In the genomic region with DNA sequence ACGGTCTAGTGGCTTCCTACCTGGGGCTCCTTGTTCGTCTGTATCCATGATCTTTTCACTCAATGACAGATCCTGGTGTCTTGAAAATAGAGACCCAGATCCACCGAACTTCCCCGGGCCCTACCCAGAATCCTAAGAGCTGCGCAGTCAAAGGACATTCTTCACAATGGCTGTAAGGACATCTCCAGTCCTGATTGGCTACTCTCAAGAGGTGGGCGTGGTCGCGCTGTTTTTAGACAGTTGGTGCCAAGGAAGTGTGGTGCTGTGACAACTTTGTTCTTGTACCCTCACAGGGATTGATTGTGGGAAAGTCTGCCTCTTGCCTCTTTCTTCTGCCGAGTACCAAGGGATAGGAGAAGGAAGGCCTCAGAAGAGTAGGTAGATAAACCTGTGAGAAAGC, we compare ENCODE assay signal across 32 mouse cellular contexts. TPM values are rescaled to one million over a fixed set of nuclear protein-coding genes. Genes with fewer than 3 reads are reported as not detected.
A peak's percentile ranks its signal among the peaks of the same experiment; 100 is the strongest.
DNase-seq lines count a peak whose midpoint lies in the region; TF ChIP-seq lines count a peak whose summit lies in the region.
"Had no signal": no experiment of that assay in that cellular context is flagged by ENCODE, and none has a peak within 500 bp of the region (broad histone marks: within the 10 kb centered on the region; RNA-seq: fewer than 3 reads in every experiment).

A gene (minus strand): TSS at position 126 of the 400 bp plus-strand sequence.

- H3K27ac ChIP-seq in MEL (ENCODE audit: control insufficient read depth, low read depth, low read length), result no peak within 1 kb of the TSS
- no peak within 1 kb of the TSS for H3K27ac ChIP-seq in limb, embryonic 10.5 days
- H3K27ac ChIP-seq: embryonic facial prominence, embryonic 10.5 days; embryonic facial prominence, embryonic 13.5 days; forebrain, embryonic 12.5 days; forebrain, embryonic 15.5 days; heart, embryonic 15.5 days; hindbrain, embryonic 10.5 days; hindbrain, embryonic 13.5 days; intestine, embryonic 15.5 days had no signal

- no peaks in the 10 kb centered on the region for H3K79me2 ChIP-seq in MEL (ENCODE audit: control insufficient read depth, insufficient read depth, low read length, poor library complexity)

- WGBS in limb, embryonic 10.5 days, result 68% methylated on average over 9 of the region's 9 CpGs

- no peak for TF ChIP-seq POLR2A in MEL (IDR thresholded peaks at IDR 0.05; ENCODE audit: control insufficient read depth in 1 of 2, insufficient read depth in 1 of 2, low read depth in 1 of 2, low read length in 2 of 2, poor library complexity in 1 of 2)

- no peak for TF ChIP-seq CTCF in MEL (IDR thresholded peaks at IDR 0.05 in 2 of 3, conservative IDR thresholded peaks at IDR 0.05 in 1 of 3; ENCODE audit: control insufficient read depth in 1 of 3, insufficient read depth in 1 of 3, low read depth in 2 of 3, low read length in 3 of 3, poor library complexity in 1 of 3, severe bottlenecking in 1 of 3)

- H3K4me1 ChIP-seq in MEL (ENCODE audit: control insufficient read depth in 1 of 2, insufficient read depth in 2 of 2, low read length in 2 of 2), result no peaks in the 10 kb centered on the region
- no peaks in the 10 kb centered on the region for H3K4me1 ChIP-seq in limb, embryonic 10.5 days
- H3K4me1 ChIP-seq: embryonic facial prominence, embryonic 10.5 days; embryonic facial prominence, embryonic 13.5 days; forebrain, embryonic 12.5 days; forebrain, embryonic 15.5 days; heart, embryonic 12.5 days; heart, embryonic 15.5 days; hindbrain, embryonic 10.5 days; hindbrain, embryonic 13.5 days; intestine, embryonic 15.5 days had no signal

- DNase-seq in ES-CJ7 (ENCODE audit: low read depth, low spot score) (peak; percentile 77), MEL (ENCODE audit: low read depth, low spot score) (peak; percentile 19), ZHBTc4 (ENCODE audit: low read depth, low spot score) (peak; percentile 85)
- no peak for DNase-seq in adrenal gland, adult 18-20 months (ENCODE audit: low spot score in 2 of 2)
- no peak for DNase-seq in limb, embryonic 10.5 days (ENCODE audit: low spot score)
- DNase-seq in lung, postnatal 4 days, result no peak
- DNase-seq: adrenal gland, adult 2 months; adrenal gland, postnatal 14 days; cerebellum, adult 11 months; cerebellum, adult 8-10 months; cerebellum, postnatal 10 days; cerebellum, postnatal 36 days; embryo, embryonic 11 days; gastrocnemius, postnatal 25 days; heart, adult 18-20 months; heart, postnatal 10 days; heart, postnatal 36 days had no signal

- no peak within 1 kb of the TSS for H3K4me3 ChIP-seq in MEL (ENCODE audit: control insufficient read depth in 1 of 2, insufficient read depth in 1 of 2, low read depth in 2 of 2, low read length in 2 of 2)
- no peak within 1 kb of the TSS for H3K4me3 ChIP-seq in limb, embryonic 10.5 days
- H3K4me3 ChIP-seq: embryonic facial prominence, embryonic 10.5 days; embryonic facial prominence, embryonic 13.5 days; erythroblast, embryonic 14.5 days; forebrain, embryonic 12.5 days; forebrain, embryonic 15.5 days; heart, embryonic 12.5 days; heart, embryonic 15.5 days; hindbrain, embryonic 10.5 days; hindbrain, embryonic 13.5 days; intestine, embryonic 15.5 days had no signal

- H3K9me3 ChIP-seq in MEL (replicated peaks; ENCODE audit: insufficient read depth, low read length), result no peaks in the 10 kb centered on the region
- no peaks in the 10 kb centered on the region for H3K9me3 ChIP-seq in limb, embryonic 10.5 days (replicated peaks)
- H3K9me3 ChIP-seq: embryonic facial prominence, embryonic 10.5 days; embryonic facial prominence, embryonic 13.5 days; forebrain, embryonic 12.5 days; forebrain, embryonic 15.5 days; heart, embryonic 12.5 days; heart, embryonic 15.5 days; hindbrain, embryonic 10.5 days; hindbrain, embryonic 13.5 days; intestine, embryonic 15.5 days had no signal

- TF ChIP-seq EP300 in MEL (IDR thresholded peaks at IDR 0.05; ENCODE audit: low read depth in 1 of 2, low read length in 2 of 2), result no peak

- TF ChIP-seq RAD21 in MEL (IDR thresholded peaks at IDR 0.05; ENCODE audit: low read depth, low read length), result no peak

- H3K9ac ChIP-seq in MEL (ENCODE audit: control insufficient read depth, low read depth, low read length, poor library complexity, severe bottlenecking), result no peak within 1 kb of the TSS
- H3K9ac ChIP-seq: embryonic facial prominence, embryonic 13.5 days; forebrain, embryonic 12.5 days; forebrain, embryonic 15.5 days; heart, embryonic 12.5 days; heart, embryonic 15.5 days; hindbrain, embryonic 13.5 days; intestine, embryonic 15.5 days had no signal

- H3K36me3 ChIP-seq in MEL (ENCODE audit: control insufficient read depth in 1 of 2, insufficient read depth in 2 of 2, low read length in 2 of 2), result no peaks in the 10 kb centered on the region
- no peaks in the 10 kb centered on the region for H3K36me3 ChIP-seq in limb, embryonic 10.5 days
- H3K36me3 ChIP-seq: embryonic facial prominence, embryonic 10.5 days; embryonic facial prominence, embryonic 13.5 days; forebrain, embryonic 12.5 days; forebrain, embryonic 15.5 days; heart, embryonic 12.5 days; heart, embryonic 15.5 days; hindbrain, embryonic 10.5 days; hindbrain, embryonic 13.5 days; intestine, embryonic 15.5 days had no signal

- H3K27me3 ChIP-seq in MEL (ENCODE audit: control insufficient read depth in 1 of 2, insufficient read depth in 2 of 2, low read length in 2 of 2), result peaks cover 2 to 9% of the 10 kb centered on the region in 2 experiments
- H3K27me3 ChIP-seq in limb, embryonic 10.5 days (ENCODE audit: low read depth, poor library complexity, severe bottlenecking), result no peaks in the 10 kb centered on the region
- H3K27me3 ChIP-seq: heart, embryonic 12.5 days; intestine, embryonic 15.5 days had no signal

TF ChIP-seq in MEL, 35 proteins besides CTCF, POLR2A, EP300 and RAD21:
- no peak for TF ChIP-seq GABPA (IDR thresholded peaks at IDR 0.05; ENCODE audit: low read depth, low read length)
- no peak for TF ChIP-seq MYB (IDR thresholded peaks at IDR 0.05; ENCODE audit: low read depth, low read length)
- no peak for TF ChIP-seq MAZ (IDR thresholded peaks at IDR 0.05; ENCODE audit: low read depth, low read length)
- no peak for TF ChIP-seq MAFK (IDR thresholded peaks at IDR 0.05; ENCODE audit: borderline replicate concordance, low read depth, low read length)
- no peak for TF ChIP-seq NRF1 (IDR thresholded peaks at IDR 0.05; ENCODE audit: insufficient read depth, low read depth, low read length, poor library complexity, severe bottlenecking)
- TF ChIP-seq UBTF (IDR thresholded peaks at IDR 0.05; ENCODE audit: borderline replicate concordance, insufficient read depth, low read depth, low read length), result no peak
- no peak for TF ChIP-seq ZC3H11A (IDR thresholded peaks at IDR 0.05; ENCODE audit: low read depth, low read length)
- no peak for TF ChIP-seq USF1 (IDR thresholded peaks at IDR 0.05; ENCODE audit: low read depth, low read length)
- TF ChIP-seq NELFE (IDR thresholded peaks at IDR 0.05; ENCODE audit: low read depth, low read length), result no peak
- TF ChIP-seq ETS1 (IDR thresholded peaks at IDR 0.05; ENCODE audit: low read depth, low read length), result no peak
- TF ChIP-seq KAT2A (conservative IDR thresholded peaks at IDR 0.05; ENCODE audit: low read depth, low read length), result no peak
- TF ChIP-seq JUND (IDR thresholded peaks at IDR 0.05; ENCODE audit: low read depth, low read length), result no peak
- no peak for TF ChIP-seq ZKSCAN1 (IDR thresholded peaks at IDR 0.05; ENCODE audit: low read depth, low read length)
- TF ChIP-seq TCF12 (IDR thresholded peaks at IDR 0.05; ENCODE audit: low read depth, low read length), result no peak
- no peak for TF ChIP-seq POLR2AphosphoS5 (IDR thresholded peaks at IDR 0.05; ENCODE audit: borderline replicate concordance, low read depth, low read length)
- no peak for TF ChIP-seq ELF1 (IDR thresholded peaks at IDR 0.05; ENCODE audit: low read depth, low read length)
- TF ChIP-seq SMC3 (IDR thresholded peaks at IDR 0.05; ENCODE audit: low read depth, low read length), result no peak
- no peak for TF ChIP-seq GATA1 (IDR thresholded peaks at IDR 0.05; ENCODE audit: low read depth, low read length)
TF ChIP-seq in MEL: peak in this region for 0.

RNA-seq across cellular contexts. Expression of the gene that starts here (rescaled TPM):
- total RNA-seq in MEL (2012; rRNA removed), result not detected in 2 replicates
- polyA plus RNA-seq in MEL (2012; ENCODE audit: insufficient read depth in 1 of 2, insufficient read length in 2 of 2, low read depth in 1 of 2, low replicate concordance in 2 of 2, missing spikeins in 1 of 2), result not detected
- not detected for total RNA-seq in adrenal gland, adult 18-20 months (2021)
- polyA plus RNA-seq in limb, embryonic 10.5 days (2016; fragmentation: Nextera tagmentation; extraction: Ambion mirVana), result not detected in 2 replicates
- total RNA-seq: adrenal gland, adult 2 months; adrenal gland, postnatal 14 days; adrenal gland, postnatal 4 days had no signal
- polyA plus RNA-seq: adrenal gland, adult 2 months; C2C12; cortical plate, adult 2 months; embryonic facial prominence, embryonic 10.5 days; embryonic facial prominence, embryonic 13.5 days; erythroblast, embryonic 14.5 days; forebrain, embryonic 12.5 days; forebrain, embryonic 15.5 days; heart, embryonic 12.5 days; heart, embryonic 15.5 days; hindbrain, embryonic 10.5 days; hindbrain, embryonic 13.5 days; hindbrain, embryonic 16.5 days; intestine, embryonic 15.5 days; Patski had no signal

Comparison
In these comparisons a context has a peak if more than half of its experiments do, and no peak if none do; other contexts are left out.
1. Peak in DNase-seq in MEL; RNA of the gene not detected or under 1 TPM.
2. DNase-seq: peak in ES-CJ7 (single experiment) and ZHBTc4 (single experiment); none in adrenal gland, adult 18-20 months (0 of 2), limb, embryonic 10.5 days (single experiment) and lung, postnatal 4 days (0 of 2).